Mouse (Mus musculus) E14TG2a.4 (cell line): Measurements from ENCODE around the gene Pigo.

ENCODE experiments used
- CTCF ChIP-seq: conservative IDR thresholded peaks from 2 replicates; pipeline ENCODE4 v1.5.1; 2014; ENCODE audit warnings: low read length
- NANOG ChIP-seq: IDR thresholded peaks from 2 replicates; pipeline ENCODE4 v1.6.1; 2014; ENCODE audit warnings: borderline replicate concordance, low read length, mixed read lengths
- POU5F1 ChIP-seq: IDR thresholded peaks from 2 replicates; pipeline ENCODE4 v1.6.1; 2014; ENCODE audit warnings: low read length, borderline replicate concordance

DNA sequence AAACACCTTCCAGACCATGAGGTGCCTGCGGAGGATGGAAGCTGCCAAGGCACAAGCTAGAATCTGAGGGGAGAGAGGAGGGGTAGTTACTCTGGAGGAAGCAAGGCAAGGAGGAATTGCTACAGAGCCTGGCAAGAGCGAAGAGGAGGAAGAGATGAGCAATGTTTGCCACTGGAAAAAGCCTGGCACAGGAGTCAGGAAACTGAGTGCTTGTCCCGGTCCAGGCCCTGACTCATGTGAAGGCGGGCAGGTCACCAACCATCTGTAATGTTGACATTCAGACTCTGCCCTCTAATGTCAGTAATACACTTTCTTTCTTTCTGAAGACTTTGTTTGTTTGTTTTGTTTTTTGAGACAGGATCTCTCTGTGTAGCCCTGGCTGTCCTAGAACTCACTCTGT is 7.5 kb downstream of the Pigo start:
- TF ChIP-seq CTCF (no peak), POU5F1 (no peak), NANOG (no peak)
